Mouse (Mus musculus): Measurements from ENCODE around the gene Spin4. TPM values are rescaled to one million over a fixed set of nuclear protein-coding genes. Genes with fewer than 3 reads are reported as not detected.

Spin4 gene
- 3.3 and 3.7 TPM in 2 replicates for polyA plus RNA-seq (2015; fragmentation: Nextera tagmentation; extraction: Ambion mirVana)

DNA sequence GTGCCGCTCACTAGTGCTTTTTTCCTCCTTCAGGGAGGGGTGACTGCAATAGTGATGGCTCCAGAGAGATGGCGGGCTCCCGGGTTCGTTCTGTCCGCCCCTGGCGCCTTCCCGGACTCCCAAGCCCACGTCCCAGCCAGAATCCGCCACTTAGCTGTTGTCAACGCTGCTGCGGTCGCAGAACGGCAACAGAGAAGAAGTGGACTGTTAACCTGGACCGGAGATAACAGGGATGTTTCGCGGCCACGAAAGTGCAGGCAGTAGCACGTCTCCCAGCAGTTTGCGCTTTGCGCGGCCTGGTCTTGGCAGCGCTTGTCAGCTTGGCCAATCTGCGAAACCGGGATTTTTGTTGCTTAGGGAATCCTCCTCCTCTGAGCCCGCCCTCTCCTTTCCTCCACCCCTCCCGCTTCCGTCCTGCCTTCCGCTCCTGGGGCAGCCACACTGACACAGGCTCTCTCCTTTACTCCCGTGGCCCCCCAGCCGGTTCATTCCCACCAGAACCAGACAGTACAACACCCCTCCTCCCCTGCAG is at the start of gene Spin4:
Gene Spin4 (minus strand): TSS at position 322 of the 532 bp plus-strand sequence.
- H3K27ac ChIP-seq, result peak within 1 kb of the TSS; percentile 85
- peak within 1 kb of the TSS; percentile 63 for H3K4me2 ChIP-seq
- H3K4me3 ChIP-seq, result peak within 1 kb of the TSS; percentile 48
- WGBS, result 12% methylated on average over 29 of the region's 30 CpGs
- no peaks in the 10 kb centered on the region for H3K36me3 ChIP-seq
- H3K27me3 ChIP-seq, result peaks cover 6% of the 10 kb centered on the region; the same call in 1 of the 2 replicates
- H3K4me1 ChIP-seq (replicated peaks), result peaks cover 4% of the 10 kb centered on the region; the same call in 1 of the 2 replicates
- no peaks in the 10 kb centered on the region for H3K9me3 ChIP-seq
- ATAC-seq (ENCODE audit: low FRiP score), result peak; percentile 96
- peak within 1 kb of the TSS; percentile 70 for H3K9ac ChIP-seq

DNA sequence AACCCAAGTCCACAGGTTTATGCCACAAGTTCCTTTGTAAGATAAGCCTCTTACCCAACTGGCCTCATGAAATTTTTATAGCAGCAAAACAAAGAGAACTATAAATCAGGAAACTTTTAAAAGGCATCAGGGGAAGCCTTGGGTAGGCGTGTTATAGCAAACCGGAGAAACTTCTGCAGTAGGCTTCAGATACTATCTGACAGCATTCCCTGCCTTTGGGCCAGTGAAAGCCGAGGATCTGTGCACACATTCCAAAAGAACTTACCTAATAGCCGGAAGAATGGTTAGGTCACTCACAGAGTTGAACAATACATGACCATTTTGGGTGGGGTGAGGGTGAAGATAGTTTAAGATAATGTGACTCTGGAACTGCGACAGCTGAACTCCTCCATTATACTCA is 1.4 kb upstream of the Spin4 start:
- Histone ChIP-seq H3K27ac (no peak overlapping the region), H3K27me3 (peaks cover 6% of the 10 kb centered on the region; the same call in 1 of the 2 replicates), H3K4me2 (no peak overlapping the region), H3K9ac (no peak overlapping the region), H3K4me1 (replicated peaks) (peaks cover 4% of the 10 kb centered on the region; the same call in 1 of the 2 replicates), H3K9me3 (no peaks in the 10 kb centered on the region), H3K36me3 (no peaks in the 10 kb centered on the region), H3K4me3 (no peak overlapping the region)
- no peak for ATAC-seq (ENCODE audit: low FRiP score)
- 78% methylated on average over 5 of the region's 5 CpGs for WGBS

- peak; percentile 62 for ATAC-seq (ENCODE audit: low FRiP score)
- peaks cover 6% of the 10 kb centered on the region; the same call in 1 of the 2 replicates for H3K27me3 ChIP-seq
- peak overlapping the region; percentile 70 for H3K9ac ChIP-seq
- H3K4me3 ChIP-seq, result peak overlapping the region; percentile 48
- H3K4me1 ChIP-seq (replicated peaks), result peaks cover 4% of the 10 kb centered on the region; the same call in 1 of the 2 replicates
- H3K36me3 ChIP-seq, result no peaks in the 10 kb centered on the region
- peak overlapping the region; percentile 85 for H3K27ac ChIP-seq
- WGBS, result 21% methylated on average over 23 of the region's 23 CpGs
- H3K9me3 ChIP-seq, result no peaks in the 10 kb centered on the region
- peak overlapping the region; percentile 63 for H3K4me2 ChIP-seq
Observed at GRCm38 (mm10) chrX:95025779-95026360, 612 bp downstream of the Spin4 start.

DNA sequence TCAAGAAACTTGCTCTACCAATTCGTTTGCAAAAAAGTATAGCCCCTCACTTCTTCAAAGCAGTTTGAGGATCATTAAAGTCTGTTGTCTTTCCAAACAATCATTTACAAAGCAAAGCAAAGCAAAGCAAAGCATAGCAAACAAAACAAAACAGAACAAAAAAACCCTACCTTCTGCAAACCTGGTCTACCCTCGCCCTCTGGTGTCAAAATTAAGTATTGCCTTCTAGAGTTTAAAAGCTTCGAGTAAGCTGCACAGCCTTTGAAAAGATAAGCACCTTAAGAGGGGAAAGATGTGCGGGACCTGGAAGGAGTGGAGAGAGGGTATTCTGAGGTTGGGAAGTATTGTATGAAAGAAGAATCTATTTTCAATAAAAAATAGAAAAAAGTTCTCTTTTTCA is 14.4 kb downstream of the Spin4 start:
- H3K4me1 ChIP-seq (replicated peaks), result no peaks in the 10 kb centered on the region
- H3K9me3 ChIP-seq, result no peaks in the 10 kb centered on the region
- H3K4me2 ChIP-seq, result no peak overlapping the region
- H3K27ac ChIP-seq, result no peak overlapping the region
- no peak overlapping the region for H3K4me3 ChIP-seq
- 30% methylated on average over 4 of the region's 4 CpGs for WGBS
- no peaks in the 10 kb centered on the region for H3K36me3 ChIP-seq
- H3K9ac ChIP-seq, result no peak overlapping the region
- no peak for ATAC-seq (ENCODE audit: low FRiP score)
- H3K27me3 ChIP-seq, result 0 out of 2 replicates have a peak, but pooled peaks cover under 1% of the 10 kb centered on the region

DNA sequence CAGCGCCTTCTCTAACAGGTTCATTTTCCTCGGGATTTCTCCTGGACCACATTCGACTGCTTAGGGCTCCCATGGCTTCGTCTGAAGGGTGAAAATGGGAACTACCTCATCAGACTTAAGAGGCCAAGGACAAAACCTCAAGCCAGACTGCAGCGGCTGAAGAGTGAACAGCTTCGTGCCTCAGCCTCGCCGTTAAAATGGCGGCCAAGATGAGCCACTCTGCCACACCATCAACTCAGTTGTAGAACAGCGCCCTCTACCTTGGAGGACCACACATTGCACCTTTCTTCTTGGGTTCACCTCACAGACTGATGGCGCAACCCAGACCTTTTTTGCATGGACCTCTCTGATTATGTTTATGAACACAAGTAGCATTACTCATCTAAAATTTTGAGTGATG is 27.6 kb downstream of the Spin4 start:
- 93% methylated on average over 11 of the region's 11 CpGs for WGBS

GRCm38 (mm10) chrX:94994113-94994512 is 32.4 kb downstream of the Spin4 start:
- Histone ChIP-seq H3K4me1 (replicated peaks) (no peaks in the 10 kb centered on the region), H3K27ac (no peak overlapping the region), H3K4me2 (no peak overlapping the region), H3K36me3 (no peaks in the 10 kb centered on the region), H3K9ac (no peak overlapping the region), H3K9me3 (no peaks in the 10 kb centered on the region), H3K27me3 (peaks cover 23% of the 10 kb centered on the region; the same call in 1 of the 2 replicates), H3K4me3 (no peak overlapping the region)
- no peak for ATAC-seq (ENCODE audit: low FRiP score)
- 40% methylated on average over 3 of the region's 3 CpGs for WGBS

More for the DNA sequence above, 27.6 kb downstream of the Spin4 start:
- Histone ChIP-seq H3K4me3 (no peak overlapping the region), H3K27ac (no peak overlapping the region), H3K4me2 (no peak overlapping the region), H3K36me3 (no peaks in the 10 kb centered on the region), H3K4me1 (replicated peaks) (no peaks in the 10 kb centered on the region), H3K27me3 (0 out of 2 replicates have a peak, but pooled peaks cover 2% of the 10 kb centered on the region), H3K9me3 (no peaks in the 10 kb centered on the region), H3K9ac (no peak overlapping the region)
- ATAC-seq (ENCODE audit: low FRiP score), result no peak

DNA sequence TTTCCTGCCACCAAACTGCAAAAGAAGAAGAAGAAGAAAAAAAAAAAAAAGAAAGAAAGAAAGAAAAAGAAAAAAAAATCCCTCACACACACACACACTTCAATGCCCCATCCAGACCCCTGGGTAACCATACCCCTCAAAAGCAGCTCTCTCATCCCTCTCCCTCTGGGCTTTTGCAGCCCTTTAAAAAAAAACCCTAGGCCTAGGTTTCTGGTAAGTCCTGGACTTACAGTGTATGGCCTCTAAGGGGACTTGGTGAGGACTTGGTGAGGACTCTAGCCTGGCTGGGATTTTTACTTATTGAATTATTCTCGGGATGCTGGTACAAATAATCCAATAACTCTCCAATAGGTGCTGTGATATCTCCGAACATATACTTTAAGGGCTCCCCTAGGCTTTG is 35.6 kb downstream of the Spin4 start:
- Histone ChIP-seq H3K36me3 (no peaks in the 10 kb centered on the region), H3K9ac (no peak overlapping the region; the same call in 1 of the 2 replicates), H3K27me3 (peaks cover 23% of the 10 kb centered on the region; the same call in 1 of the 2 replicates), H3K4me2 (peak overlapping the region; percentile 63), H3K4me3 (no peak overlapping the region; the same call in 1 of the 2 replicates), H3K9me3 (no peaks in the 10 kb centered on the region), H3K4me1 (replicated peaks) (no peaks in the 10 kb centered on the region), H3K27ac (no peak overlapping the region)
- 73% methylated on average over 2 of the region's 2 CpGs for WGBS
- no peak for ATAC-seq (ENCODE audit: low FRiP score)

DNA sequence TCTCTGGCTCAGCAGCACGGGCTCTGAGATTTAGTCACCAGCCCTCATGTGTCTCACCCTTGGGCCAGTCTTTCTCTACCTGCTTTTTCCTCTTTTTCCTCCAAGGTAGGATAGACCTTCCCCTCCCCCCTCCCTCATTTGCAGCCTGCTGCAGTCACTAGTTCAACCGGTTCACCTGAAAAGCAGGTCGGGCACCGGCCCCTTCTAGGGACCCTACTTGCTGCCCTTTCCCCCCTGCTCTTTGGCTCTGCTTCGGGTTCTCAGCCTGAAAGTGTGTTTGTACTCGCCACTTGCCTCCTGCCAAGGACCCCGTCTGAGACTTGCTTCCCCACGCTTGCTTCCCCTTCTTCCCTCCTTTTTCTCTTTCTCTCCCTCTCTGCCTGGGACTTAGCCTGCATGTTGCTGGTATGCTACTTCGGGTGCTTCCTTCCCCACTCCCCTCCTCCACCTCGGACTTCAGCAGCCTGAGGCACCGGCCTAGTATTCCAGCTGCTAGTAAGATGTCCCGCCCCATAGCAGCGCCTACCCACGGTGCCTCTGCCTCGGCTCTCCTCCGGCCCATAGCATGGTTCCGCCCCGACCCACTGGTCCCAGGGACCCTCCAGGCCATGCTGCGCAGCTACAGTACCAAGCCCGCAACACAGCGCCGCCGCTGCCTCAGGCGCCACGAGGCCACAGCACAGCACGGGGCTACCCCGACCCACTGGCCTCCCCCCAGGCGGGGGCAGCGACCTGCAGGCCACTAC is 36.2 kb downstream of the Spin4 start:
- H3K27ac ChIP-seq, result no peak overlapping the region
- no peaks in the 10 kb centered on the region for H3K4me1 ChIP-seq (replicated peaks)
- peaks cover 23% of the 10 kb centered on the region; the same call in 1 of the 2 replicates for H3K27me3 ChIP-seq
- H3K36me3 ChIP-seq, result no peaks in the 10 kb centered on the region
- H3K4me3 ChIP-seq, result peak overlapping the region; percentile 41
- ATAC-seq (ENCODE audit: low FRiP score), result peak; percentile 84
- 17% methylated on average over 29 of the region's 29 CpGs for WGBS
- no peaks in the 10 kb centered on the region for H3K9me3 ChIP-seq
- peak overlapping the region; percentile 68 for H3K9ac ChIP-seq
- H3K4me2 ChIP-seq, result peak overlapping the region; percentile 63

Other genes with a start within 250 kb of the Spin4 start
- gene Arhgef9, start 170.2 kb upstream of the Spin4 start, polyA plus RNA-seq (2015; fragmentation: Nextera tagmentation; extraction: Ambion mirVana), result 43.9 and 45.6 TPM in 2 replicates